Mouse (Mus musculus) C2C12 (cell line): ENCODE measurements at regions not wholly inside any gene's neighbourhood (a gene's known extent, or its start where the extent isn't known, plus 50 kb on each side); places are given as distances from the start of the nearest gene placed in this dataset.

Experiments used
- H3K27me3 ChIP-seq: one replicate; pipeline ENCODE4 v1.6.1; 2011; ENCODE audit not compliant: control insufficient read depth, insufficient read depth, insufficient read length
- H3K36me3 ChIP-seq: one replicate; pipeline ENCODE4 v1.6.1; 2011; ENCODE audit not compliant: control insufficient read depth, insufficient read depth
- H3K4me3 ChIP-seq: one replicate; pipeline ENCODE4 v1.5.1; 2011; ENCODE audit warnings: mild to moderate bottlenecking, control low read depth; ENCODE audit not compliant: poor library complexity, insufficient read depth, severe bottlenecking
- H3K79me2 ChIP-seq: one replicate; pipeline ENCODE4 v1.6.1; 2011; ENCODE audit not compliant: control insufficient read depth, insufficient read depth
- H3K79me3 ChIP-seq: one replicate; pipeline ENCODE4 v1.6.1; 2011; ENCODE audit warnings: low read depth, control low read depth
- H3ac ChIP-seq: one replicate; pipeline ENCODE3; 2011; ENCODE audit warnings: low read depth; ENCODE audit not compliant: control insufficient read depth, insufficient read length
- CEBPB ChIP-seq: IDR thresholded peaks from one replicate; pipeline ENCODE4 v1.6.1; 2011; ENCODE audit warnings: low read depth, mild to moderate bottlenecking, control low read depth, moderate library complexity
- CTCF ChIP-seq: IDR thresholded peaks from one replicate; pipeline ENCODE4 v1.5.1; 2011; ENCODE audit not compliant: control insufficient read depth, insufficient read depth, insufficient read length
- FOSL1 ChIP-seq: IDR thresholded peaks from one replicate; pipeline ENCODE4 v1.8.0; 2011; ENCODE audit warnings: mild to moderate bottlenecking, low read length; ENCODE audit not compliant: poor library complexity, insufficient read depth, severe bottlenecking
- MAX ChIP-seq: IDR thresholded peaks from one replicate; pipeline ENCODE4 v1.6.1; 2011; ENCODE audit warnings: mild to moderate bottlenecking, control low read depth
- MYOD1 ChIP-seq: IDR thresholded peaks from one replicate; pipeline ENCODE4 v1.6.1; 2011; ENCODE audit warnings: low read depth; ENCODE audit not compliant: control insufficient read depth, insufficient read length
- MYOG ChIP-seq: IDR thresholded peaks from one replicate; pipeline ENCODE4 v1.6.1; 2011; ENCODE audit not compliant: control insufficient read depth, insufficient read length; ENCODE audit errors: extremely low read depth
- USF1 ChIP-seq: IDR thresholded peaks from one replicate; pipeline ENCODE4 v1.6.1; 2011; ENCODE audit warnings: low read depth, mild to moderate bottlenecking, control low read depth, moderate library complexity

DNA sequence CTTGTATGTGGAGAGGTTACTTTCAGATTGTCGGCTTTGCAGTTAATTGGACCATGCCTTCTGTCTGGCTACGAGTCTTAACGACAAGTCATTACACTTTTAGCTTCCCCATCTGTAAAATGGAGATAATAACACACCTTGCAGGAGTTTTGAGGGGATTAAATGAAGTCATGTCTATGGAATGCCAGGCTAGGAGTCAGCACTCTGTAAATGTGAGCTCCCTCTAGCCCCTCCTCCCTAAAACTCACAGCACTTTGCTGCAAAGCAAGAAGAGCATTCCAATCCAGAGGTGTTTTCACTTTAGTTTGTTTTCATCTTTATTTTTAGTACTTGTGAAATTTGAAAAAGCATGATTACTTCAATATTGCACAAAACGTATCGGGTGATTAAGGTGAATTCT, 287.7 kb upstream of the Maf start:
- Histone ChIP-seq H3K36me3 (no peaks in the 10 kb centered on the region), H3K27me3 (no peaks in the 10 kb centered on the region), H3K79me2 (no peaks in the 10 kb centered on the region), H3ac (no peak overlapping the region), H3K79me3 (no peaks in the 10 kb centered on the region), H3K4me3 (no peak overlapping the region)
- TF ChIP-seq MYOG (no peak), MYOD1 (no peak), CEBPB (no peak), CTCF (no peak), MAX (no peak), FOSL1 (no peak), USF1 (no peak)

DNA sequence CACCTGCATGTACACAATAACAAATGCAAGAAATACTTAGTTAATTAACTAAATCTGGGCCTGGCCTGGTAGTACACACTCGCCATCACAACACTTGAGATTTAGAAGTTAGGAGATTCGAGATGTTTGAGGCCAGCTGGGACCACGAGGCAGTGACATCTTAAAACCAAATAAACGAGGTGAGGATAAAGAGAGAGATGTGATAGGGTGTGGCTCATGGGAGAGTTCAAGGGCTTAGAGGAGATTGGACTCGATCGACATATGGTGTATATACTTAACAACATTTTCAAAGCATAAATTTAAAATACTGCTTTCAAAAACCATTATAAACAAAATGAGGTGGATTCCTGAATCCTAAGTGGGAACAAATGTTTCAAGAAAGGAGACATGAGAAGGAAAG, 284.4 kb upstream of the Maf start:
- H3K79me2 ChIP-seq, result no peaks in the 10 kb centered on the region
- H3K36me3 ChIP-seq, result no peaks in the 10 kb centered on the region
- H3ac ChIP-seq, result no peak overlapping the region
- no peaks in the 10 kb centered on the region for H3K27me3 ChIP-seq
- H3K4me3 ChIP-seq, result no peak overlapping the region
- H3K79me3 ChIP-seq, result no peaks in the 10 kb centered on the region
- no peak for TF ChIP-seq MYOD1
- no peak for TF ChIP-seq CTCF
- no peak for TF ChIP-seq CEBPB
- no peak for TF ChIP-seq MAX
- TF ChIP-seq MYOG, result no peak
- TF ChIP-seq USF1, result no peak
- TF ChIP-seq FOSL1, result no peak

DNA sequence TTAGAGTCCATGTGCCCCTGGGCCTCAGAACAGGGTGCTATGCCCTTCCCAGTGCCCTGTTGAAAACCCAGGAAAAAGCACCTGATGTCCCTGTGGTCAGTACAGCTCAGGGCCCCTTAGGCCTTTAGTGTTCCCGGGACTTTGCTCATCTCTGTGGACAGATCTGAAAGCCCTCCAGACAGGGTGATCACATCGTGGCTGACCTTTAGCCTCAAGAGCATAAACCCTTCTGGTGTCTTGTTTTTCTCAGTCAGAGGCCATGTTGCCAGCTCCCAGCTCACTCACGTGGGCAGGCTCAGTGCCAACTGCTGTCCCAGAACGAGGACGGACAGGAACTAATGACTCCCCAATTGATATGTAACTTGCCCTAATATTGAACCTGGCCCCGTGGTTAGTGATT, 275.8 kb upstream of the Maf start:
- no peak overlapping the region for H3K4me3 ChIP-seq
- no peaks in the 10 kb centered on the region for H3K79me3 ChIP-seq
- H3K36me3 ChIP-seq, result no peaks in the 10 kb centered on the region
- no peaks in the 10 kb centered on the region for H3K79me2 ChIP-seq
- TF ChIP-seq CEBPB (no peak), MYOG (no peak), USF1 (no peak), CTCF (no peak), MYOD1 (no peak), MAX (no peak), FOSL1 (no peak)
- H3ac ChIP-seq, result no peak overlapping the region
- H3K27me3 ChIP-seq, result peaks cover 3% of the 10 kb centered on the region

DNA sequence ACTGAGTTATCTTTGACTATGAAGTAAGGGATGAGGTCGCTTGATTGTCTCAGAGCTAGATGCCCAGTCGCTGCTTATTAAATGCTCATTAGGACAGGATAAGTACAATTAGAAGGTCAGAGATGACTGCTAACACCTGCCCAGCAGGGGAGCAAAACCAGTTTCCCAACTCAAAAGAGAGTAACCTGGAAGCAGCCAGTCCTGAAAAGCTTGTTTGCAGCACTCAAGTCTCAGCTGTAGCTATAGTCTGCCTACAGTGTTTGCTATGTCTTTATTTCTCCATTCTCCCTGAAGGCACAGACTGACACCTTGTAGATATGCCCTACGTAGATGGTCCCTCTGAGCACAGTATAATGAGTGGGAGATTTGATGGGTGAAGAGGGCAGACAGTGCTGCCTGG, 274.7 kb upstream of the Maf start:
- no peaks in the 10 kb centered on the region for H3K79me2 ChIP-seq
- H3K79me3 ChIP-seq, result no peaks in the 10 kb centered on the region
- no peaks in the 10 kb centered on the region for H3K36me3 ChIP-seq
- peaks cover 3% of the 10 kb centered on the region for H3K27me3 ChIP-seq
- H3K4me3 ChIP-seq, result no peak overlapping the region
- TF ChIP-seq FOSL1 (no peak), USF1 (no peak), CTCF (no peak), MYOD1 (no peak), CEBPB (no peak), MYOG (no peak), MAX (no peak)
- no peak overlapping the region for H3ac ChIP-seq

DNA sequence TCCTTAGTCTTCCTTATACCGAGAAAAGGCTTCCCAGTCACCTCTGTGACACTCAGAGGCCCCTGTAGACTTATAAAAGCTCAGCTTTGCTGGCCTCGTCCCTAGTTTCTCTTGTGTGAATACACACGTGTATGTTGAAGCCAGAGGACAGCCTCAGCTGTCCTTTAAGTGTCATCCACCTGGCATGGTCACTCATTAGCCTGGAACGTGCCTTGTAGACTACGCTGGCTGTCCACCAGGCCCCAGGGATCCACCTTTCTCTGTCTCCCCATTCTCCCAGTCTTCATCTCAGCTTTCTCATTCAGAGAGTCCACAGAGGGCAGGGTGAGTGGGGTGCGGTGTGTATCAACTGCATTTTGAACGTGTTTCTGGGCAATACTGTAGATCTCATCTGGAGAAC, 273.8 kb upstream of the Maf start:
- no peaks in the 10 kb centered on the region for H3K36me3 ChIP-seq
- peaks cover 3% of the 10 kb centered on the region for H3K27me3 ChIP-seq
- no peak overlapping the region for H3K4me3 ChIP-seq
- no peak overlapping the region for H3ac ChIP-seq
- no peaks in the 10 kb centered on the region for H3K79me3 ChIP-seq
- no peaks in the 10 kb centered on the region for H3K79me2 ChIP-seq
- TF ChIP-seq MAX (no peak), CTCF (no peak), USF1 (no peak), FOSL1 (no peak), CEBPB (no peak), MYOD1 (no peak), MYOG (no peak)

DNA sequence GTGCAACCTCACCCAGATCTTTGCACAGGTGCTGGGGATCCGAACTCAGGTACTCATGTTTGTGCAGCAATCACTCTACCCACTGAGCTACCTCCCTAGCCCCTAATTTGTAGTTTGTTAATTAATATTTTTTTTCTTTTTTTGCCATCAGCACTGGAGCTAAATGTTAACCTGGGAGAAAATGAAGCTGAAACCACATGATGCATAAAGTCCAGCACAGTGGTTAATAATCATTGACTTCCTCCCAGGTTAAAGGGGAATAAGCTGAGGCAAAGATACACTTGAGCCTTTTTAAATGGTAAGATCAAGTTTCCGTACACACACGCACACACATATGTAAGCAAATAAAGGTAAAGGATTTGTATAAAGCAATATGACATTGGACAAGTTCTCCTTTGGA, 273.0 kb upstream of the Maf start:
- no peaks in the 10 kb centered on the region for H3K36me3 ChIP-seq
- H3K4me3 ChIP-seq, result no peak overlapping the region
- H3K79me3 ChIP-seq, result no peaks in the 10 kb centered on the region
- TF ChIP-seq MYOD1, result no peak
- no peak for TF ChIP-seq USF1
- TF ChIP-seq FOSL1, result no peak
- no peak for TF ChIP-seq CEBPB
- no peak for TF ChIP-seq CTCF
- no peak for TF ChIP-seq MYOG
- TF ChIP-seq MAX, result no peak
- H3ac ChIP-seq, result no peak overlapping the region
- H3K27me3 ChIP-seq, result peaks cover 3% of the 10 kb centered on the region
- H3K79me2 ChIP-seq, result no peaks in the 10 kb centered on the region
